Mouse (Mus musculus) embryonic facial prominence, embryonic 11.5 days (tissue): ENCODE results near the gene Cxadr. TPM values are rescaled to one million over a fixed set of nuclear protein-coding genes. Genes with fewer than 3 reads are reported as not detected.

Experiments used
- ATAC-seq: fragments of 200-750 bp; cut with Nextera tagmentation; replicated peaks from 2 replicates; pipeline ENCODE4 v1.8.0; 2017; ENCODE audit warnings: low read depth; ENCODE audit not compliant: insufficient number of reproducible peaks, low FRiP score, low TSS enrichment
- DNase-seq: peaks from one replicate; pipeline ENCODE4 v3.0.0-alpha.2; 2015; ENCODE audit warnings: low spot score
- H3K27ac ChIP-seq: fragments of 300-500 bp; sonication (generic); replicated peaks from 2 replicates; pipeline ENCODE4 v1.5.1; 2014; ENCODE audit warnings: mild to moderate bottlenecking, low read depth, low read length, control low read depth
- H3K27me3 ChIP-seq: fragments of 300-500 bp; sonication (generic); 2 replicates; pipeline ENCODE4 v1.6.1; 2014; ENCODE audit warnings: mild to moderate bottlenecking, low read length, moderate library complexity, mixed read lengths; ENCODE audit not compliant: control insufficient read depth, insufficient read depth
- H3K36me3 ChIP-seq: fragments of 300-500 bp; sonication (generic); replicated peaks from 2 replicates; pipeline ENCODE4 v1.6.1; 2014; ENCODE audit warnings: low read depth, mild to moderate bottlenecking, low read length, moderate library complexity, mixed read lengths; ENCODE audit not compliant: control insufficient read depth, insufficient read depth
- H3K4me1 ChIP-seq: fragments of 300-500 bp; sonication (generic); 2 replicates; pipeline ENCODE4 v1.6.1; 2014; ENCODE audit warnings: low read length, mixed read lengths; ENCODE audit not compliant: control insufficient read depth, insufficient read depth
- H3K4me2 ChIP-seq: fragments of 300-500 bp; sonication (generic); 2 replicates; pipeline ENCODE4 v1.6.1; 2014; ENCODE audit warnings: low read depth, mild to moderate bottlenecking, control low read depth, low read length, moderate library complexity
- H3K4me3 ChIP-seq: fragments of 300-500 bp; sonication (generic); 2 replicates; pipeline ENCODE4 v1.5.1; 2014; ENCODE audit warnings: low read depth, low read length, control low read depth
- H3K9ac ChIP-seq: fragments of 300-500 bp; sonication (generic); replicated peaks from 2 replicates; pipeline ENCODE4 v1.6.1; 2014; ENCODE audit warnings: mild to moderate bottlenecking, control low read depth, low read length
- H3K9me3 ChIP-seq: fragments of 300-500 bp; sonication (generic); replicated peaks from 2 replicates; pipeline ENCODE4 v1.6.1; 2016; ENCODE audit warnings: mild to moderate bottlenecking, low read length, inconsistent platforms, mixed read lengths; ENCODE audit not compliant: control insufficient read depth
- WGBS: fragments of 180-500 bp; shearing (Covaris S2); extraction: QIAGEN DNeasy Blood & Tissue Kit; methylation state at CpG from one replicate; pipeline ENCODE4 v1.1.7; 2014; 5-methylcytosine and 5-hydroxymethylcytosine counted together
- polyA plus RNA-seq: library from polyadenylated mRNA; unstranded; fragments of >200 nt; fragmentation: Nextera tagmentation; extraction: Ambion mirVana; gene quantifications from 2 replicates; pipeline ENCODE4 v1.2.1, GENCODE M21; 2014

Cxadr gene
- polyA plus RNA-seq, 1 experiment from 2014 or later = 38.7 TPM

- no peaks in the 10 kb centered on the region for H3K27me3 ChIP-seq
- H3K4me2 ChIP-seq = no peak overlapping the region
- H3K9me3 ChIP-seq = no peaks in the 10 kb centered on the region
- no peak overlapping the region for H3K9ac ChIP-seq
- no peak overlapping the region for H3K4me3 ChIP-seq
- no peak for ATAC-seq
- H3K36me3 ChIP-seq = no peaks in the 10 kb centered on the region
- no peaks in the 10 kb centered on the region for H3K4me1 ChIP-seq
- 85% methylated on average over 2 of the region's 2 CpGs for WGBS
- H3K27ac ChIP-seq = no peak overlapping the region
- DNase-seq = no peak
Observed at GRCm38 (mm10) chr16:78406657-78407056, 105.4 kb downstream of the Cxadr start.

GRCm38 (mm10) chr16:78407855-78408254, 106.6 kb downstream of the Cxadr start:
- ATAC-seq = no peak
- Histone ChIP-seq H3K27ac (no peak overlapping the region), H3K4me2 (no peak overlapping the region), H3K4me1 (no peaks in the 10 kb centered on the region), H3K27me3 (no peaks in the 10 kb centered on the region), H3K4me3 (no peak overlapping the region), H3K9me3 (no peaks in the 10 kb centered on the region), H3K9ac (no peak overlapping the region), H3K36me3 (no peaks in the 10 kb centered on the region)
- DNase-seq = no peak
- 86% methylated on average over 6 of the region's 6 CpGs for WGBS

Other genes with a start within 250 kb of the Cxadr start
- 37.1 and 43.9 TPM in 2 replicates for gene Btg3, start 75.7 kb downstream of the Cxadr start, polyA plus RNA-seq